13 mouse cellular contexts compared by ENCODE assay signal in genomic region chr9:77967584-77968163, GRCm38 (mm10). TPM values are rescaled to one million over a fixed set of nuclear protein-coding genes. Genes with fewer than 3 reads are reported as not detected.
DNase-seq lines count a peak whose midpoint lies in the region; ATAC-seq lines count a peak whose summit lies in the region.
"Had no signal": no experiment of that assay in that cellular context is flagged by ENCODE, and none has a peak within 500 bp of the region (broad histone marks: within the 10 kb centered on the region; RNA-seq: fewer than 3 reads in every experiment).

No protein-coding gene starts in this region.

- no peaks in the 10 kb centered on the region for H3K36me3 ChIP-seq in hindbrain, embryonic 16.5 days (ENCODE audit: control insufficient read depth, insufficient read depth, low read length)
- H3K36me3 ChIP-seq in hindbrain, embryonic 11.5 days (ENCODE audit: control insufficient read depth, insufficient read depth, low read length), result no peaks in the 10 kb centered on the region

- H3K27ac ChIP-seq in hindbrain, embryonic 16.5 days (ENCODE audit: low read depth, low read length), result peak overlapping the region; percentile 29; the same call in 1 of the 2 replicates
- no peak overlapping the region for H3K27ac ChIP-seq in hindbrain, embryonic 11.5 days (ENCODE audit: low read depth, low read length)

- 89% methylated on average over 12 of the region's 12 CpGs for WGBS in hindbrain, embryonic 16.5 days
- 91% methylated on average over 12 of the region's 12 CpGs for WGBS in hindbrain, embryonic 11.5 days

- H3K9me3 ChIP-seq in hindbrain, embryonic 16.5 days (ENCODE audit: control insufficient read depth, low read length), result no peaks in the 10 kb centered on the region
- no peaks in the 10 kb centered on the region for H3K9me3 ChIP-seq in hindbrain, embryonic 11.5 days (ENCODE audit: control insufficient read depth, low read length)

- no peak overlapping the region for H3K4me3 ChIP-seq in hindbrain, embryonic 16.5 days (ENCODE audit: low read length)
- no peak overlapping the region for H3K4me3 ChIP-seq in hindbrain, embryonic 11.5 days (ENCODE audit: low read depth, low read length)

- no peak overlapping the region for H3K9ac ChIP-seq in hindbrain, embryonic 16.5 days (ENCODE audit: low read depth, low read length)
- H3K9ac ChIP-seq in hindbrain, embryonic 11.5 days (ENCODE audit: low read depth, low read length), result no peak overlapping the region

- peak; percentile 34; the same call in 1 of the 2 replicates for ATAC-seq in hindbrain, embryonic 16.5 days
- ATAC-seq in hindbrain, embryonic 11.5 days (ENCODE audit: low FRiP score), result no peak
- ATAC-seq: Patski had no signal

- peaks cover 3% of the 10 kb centered on the region; the same call in 1 of the 2 replicates for H3K4me1 ChIP-seq in hindbrain, embryonic 16.5 days (ENCODE audit: control insufficient read depth, insufficient read depth, low read depth, low read length)
- 0 out of 2 replicates have a peak, but pooled peaks cover 3% of the 10 kb centered on the region for H3K4me1 ChIP-seq in hindbrain, embryonic 11.5 days (replicated peaks; ENCODE audit: control insufficient read depth, insufficient read depth, low read length)

- DNase-seq in adrenal gland, adult (ENCODE audit: inconsistent age in 2 of 2, low spot score in 1 of 2), result peak; percentile 55 to 82
- DNase-seq in adrenal gland, adult 8-10 months, result no peak
- DNase-seq in hindbrain, embryonic 11.5 days (ENCODE audit: low spot score), result no peak
- DNase-seq in right cerebral cortex, adult 2 months (ENCODE audit: low spot score in 2 of 2), result peak; percentile 31 to 59
- DNase-seq in right cerebral cortex, postnatal 4 days, result no peak
- peak; percentile 88 for DNase-seq in telencephalon, adult 2 months (ENCODE audit: low read depth, low spot score)
- no peak for DNase-seq in spleen, postnatal 10 days (ENCODE audit: low spot score in 2 of 2)
- DNase-seq: adrenal gland, postnatal 14 days; kidney, postnatal 10 days; thymus, adult 18-20 months had no signal

- H3K4me2 ChIP-seq in hindbrain, embryonic 16.5 days (ENCODE audit: low read length), result no peak overlapping the region
- H3K4me2 ChIP-seq in hindbrain, embryonic 11.5 days (replicated peaks; ENCODE audit: low read depth, low read length), result no peak overlapping the region
- H3K4me2 ChIP-seq: liver, embryonic 11.5 days had no signal

- H3K27me3 ChIP-seq in hindbrain, embryonic 16.5 days (replicated peaks; ENCODE audit: control insufficient read depth, insufficient read depth, low read length), result no peaks in the 10 kb centered on the region
- no peaks in the 10 kb centered on the region for H3K27me3 ChIP-seq in hindbrain, embryonic 11.5 days (ENCODE audit: control insufficient read depth, insufficient read depth, low read length)
- H3K27me3 ChIP-seq: Patski had no signal

RNA-seq across cellular contexts. Expression of gene Elovl5, which starts 50.5 kb away (rescaled TPM):
- 100 to 1,000 TPM; 450 to 789 (median 577) TPM for total RNA-seq in adrenal gland, adult 8-10 months (2022)
- polyA plus RNA-seq in hindbrain, embryonic 16.5 days (2015; fragmentation: Nextera tagmentation; extraction: Ambion mirVana), result 73.3 and 73.8 TPM in 2 replicates
- 85.1 and 91.5 TPM in 2 replicates for polyA plus RNA-seq in hindbrain, embryonic 11.5 days (2014; fragmentation: Nextera tagmentation; extraction: Ambion mirVana)

Comparison
In these comparisons a context has a peak if more than half of its experiments do, and no peak if none do; other contexts are left out.
1. DNase-seq: peak in adrenal gland, adult (2 of 2), right cerebral cortex, adult 2 months (2 of 2) and telencephalon, adult 2 months (single experiment); none in adrenal gland, adult 8-10 months (single experiment), hindbrain, embryonic 11.5 days (single experiment), right cerebral cortex, postnatal 4 days (single experiment) and spleen, postnatal 10 days (0 of 2).